25 mouse cellular contexts compared by ENCODE assay signal in the genomic region with DNA sequence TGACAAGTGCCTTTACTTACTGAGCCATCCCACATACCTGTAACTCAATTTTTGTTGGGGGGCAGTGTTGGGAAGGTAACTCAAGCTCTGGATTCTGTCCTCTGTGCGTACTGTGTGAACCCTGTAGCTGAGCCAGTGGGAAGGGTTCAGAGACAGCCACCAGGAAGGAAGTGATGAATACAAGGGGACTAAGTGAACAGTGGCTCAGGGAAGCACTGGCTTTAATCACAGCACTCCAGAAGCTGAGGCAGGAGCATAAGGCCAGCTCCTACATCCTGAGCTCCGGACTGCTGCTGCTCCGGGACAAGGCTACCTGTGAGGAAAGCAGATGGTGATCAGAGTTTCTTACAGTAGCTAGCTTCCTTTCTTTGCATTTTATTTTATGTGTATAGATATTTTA. TPM values are rescaled to one million over a fixed set of nuclear protein-coding genes. Genes with fewer than 3 reads are reported as not detected.
A peak's percentile ranks its signal among the peaks of the same experiment; 100 is the strongest.
DNase-seq lines count a peak whose midpoint lies in the region; ATAC-seq and TF ChIP-seq lines count a peak whose summit lies in the region.
"Had no signal": no experiment of that assay in that cellular context is flagged by ENCODE, and none has a peak within 500 bp of the region (broad histone marks: within the 10 kb centered on the region; RNA-seq: fewer than 3 reads in every experiment).

No protein-coding gene starts in this region.

- DNase-seq in forebrain, embryonic 10.5 days (ENCODE audit: extremely low spot score, low spot score): no peak
- DNase-seq in kidney, postnatal 25 days: no peak
- DNase-seq in midbrain, embryonic 14.5 days: no peak
- DNase-seq in midbrain, postnatal 0 days (ENCODE audit: low spot score): no peak
- no peak for DNase-seq in urinary bladder, adult 18-20 months (ENCODE audit: low spot score in 2 of 2)
- DNase-seq: adrenal gland, postnatal 14 days; cerebellum, adult 11-12 months; cerebellum, adult 9-11 months; embryo, embryonic 11 days; gastrocnemius, postnatal 10 days; heart, postnatal 4 days; kidney, postnatal 14 days; liver, postnatal 0 days; lung, postnatal 36 days; right cerebral cortex, postnatal 25 days; spleen, adult 18-20 months had no signal

- H3K27ac ChIP-seq in forebrain, embryonic 15.5 days (replicated peaks): peak overlapping the region; percentile 34; the same call in 1 of the 2 replicates
- no peak overlapping the region for H3K27ac ChIP-seq in forebrain, embryonic 10.5 days
- peak overlapping the region; percentile 48; the same call in 1 of the 2 replicates for H3K27ac ChIP-seq in kidney, embryonic 16.5 days (ENCODE audit: low read length)
- H3K27ac ChIP-seq in midbrain, embryonic 14.5 days (replicated peaks; ENCODE audit: low read depth, low read length): 0 out of 2 replicates have a peak overlapping the region, but pooled peaks have one; percentile 38
- no peak overlapping the region for H3K27ac ChIP-seq in midbrain, postnatal 0 days (ENCODE audit: low read depth, low read length)
- H3K27ac ChIP-seq: embryonic facial prominence, embryonic 12.5 days; heart, embryonic 10.5 days; left cerebral cortex, adult 2 months; limb, embryonic 12.5 days; neural tube, embryonic 15.5 days had no signal

- H3K9ac ChIP-seq in forebrain, embryonic 15.5 days (replicated peaks): no peak overlapping the region
- no peak overlapping the region for H3K9ac ChIP-seq in kidney, embryonic 16.5 days (replicated peaks; ENCODE audit: low read length)
- no peak overlapping the region for H3K9ac ChIP-seq in midbrain, embryonic 14.5 days (replicated peaks; ENCODE audit: low read length)
- H3K9ac ChIP-seq in midbrain, postnatal 0 days (replicated peaks; ENCODE audit: low read length, poor library complexity, severe bottlenecking): no peak overlapping the region
- H3K9ac ChIP-seq: embryonic facial prominence, embryonic 12.5 days; hindbrain, embryonic 13.5 days; limb, embryonic 12.5 days; liver, postnatal 0 days; neural tube, embryonic 15.5 days had no signal

- H3K4me3 ChIP-seq in forebrain, embryonic 15.5 days: no peak overlapping the region
- H3K4me3 ChIP-seq in forebrain, embryonic 10.5 days: no peak overlapping the region
- H3K4me3 ChIP-seq in kidney, embryonic 16.5 days (ENCODE audit: low read length): no peak overlapping the region
- H3K4me3 ChIP-seq in midbrain, embryonic 14.5 days (replicated peaks; ENCODE audit: low read depth, low read length): no peak overlapping the region
- H3K4me3 ChIP-seq in midbrain, postnatal 0 days (ENCODE audit: low read depth, low read length): no peak overlapping the region
- H3K4me3 ChIP-seq: embryonic facial prominence, embryonic 12.5 days; heart, embryonic 10.5 days; hindbrain, embryonic 13.5 days; left cerebral cortex, adult 2 months; limb, embryonic 12.5 days; neural tube, embryonic 15.5 days had no signal

- no peaks in the 10 kb centered on the region for H3K9me3 ChIP-seq in forebrain, embryonic 15.5 days
- H3K9me3 ChIP-seq in forebrain, embryonic 10.5 days: no peaks in the 10 kb centered on the region
- H3K9me3 ChIP-seq in kidney, embryonic 16.5 days (ENCODE audit: low read length): no peaks in the 10 kb centered on the region
- H3K9me3 ChIP-seq in midbrain, embryonic 14.5 days (ENCODE audit: control insufficient read depth, low read length): no peaks in the 10 kb centered on the region
- H3K9me3 ChIP-seq in midbrain, postnatal 0 days (ENCODE audit: low read length): no peaks in the 10 kb centered on the region
- H3K9me3 ChIP-seq: embryonic facial prominence, embryonic 12.5 days; heart, embryonic 10.5 days; hindbrain, embryonic 13.5 days; limb, embryonic 12.5 days; neural tube, embryonic 15.5 days had no signal

- 87% methylated on average over 3 of the region's 3 CpGs for WGBS in forebrain, embryonic 15.5 days
- WGBS in forebrain, embryonic 10.5 days: 91% methylated on average over 3 of the region's 3 CpGs
- whole genome bisulfite sequencing in kidney, embryonic 16.5 days: 71% methylated on average over 3 of the region's 3 CpGs
- WGBS in midbrain, embryonic 14.5 days: 94% methylated on average over 3 of the region's 3 CpGs
- WGBS in midbrain, postnatal 0 days: 91% methylated on average over 3 of the region's 3 CpGs

- ATAC-seq in forebrain, embryonic 15.5 days (replicated peaks): no peak
- ATAC-seq in kidney, embryonic 16.5 days (ENCODE audit: low FRiP score, low TSS enrichment): no peak
- no peak for ATAC-seq in midbrain, embryonic 14.5 days (ENCODE audit: low FRiP score, low TSS enrichment)
- no peak for ATAC-seq in midbrain, postnatal 0 days (ENCODE audit: low FRiP score)
- ATAC-seq: intestine, embryonic 16.5 days; liver, postnatal 0 days had no signal

- no peaks in the 10 kb centered on the region for H3K27me3 ChIP-seq in forebrain, embryonic 15.5 days
- no peaks in the 10 kb centered on the region for H3K27me3 ChIP-seq in forebrain, embryonic 10.5 days (ENCODE audit: poor library complexity, severe bottlenecking)
- no peaks in the 10 kb centered on the region for H3K27me3 ChIP-seq in kidney, embryonic 16.5 days (ENCODE audit: insufficient read depth, low read length)
- no peaks in the 10 kb centered on the region for H3K27me3 ChIP-seq in midbrain, embryonic 14.5 days (ENCODE audit: control insufficient read depth, insufficient read depth, low read length)
- H3K27me3 ChIP-seq in midbrain, postnatal 0 days (ENCODE audit: insufficient read depth, low read length): no peaks in the 10 kb centered on the region
- H3K27me3 ChIP-seq: embryonic facial prominence, embryonic 12.5 days; hindbrain, embryonic 13.5 days; limb, embryonic 12.5 days; neural tube, embryonic 15.5 days had no signal

- TF ChIP-seq CTCF in midbrain, postnatal 0 days (IDR thresholded peaks at IDR 0.05): no peak

- no peaks in the 10 kb centered on the region for H3K36me3 ChIP-seq in forebrain, embryonic 15.5 days
- H3K36me3 ChIP-seq in forebrain, embryonic 10.5 days (replicated peaks): no peaks in the 10 kb centered on the region
- H3K36me3 ChIP-seq in kidney, embryonic 16.5 days (ENCODE audit: insufficient read depth, low read length): no peaks in the 10 kb centered on the region
- H3K36me3 ChIP-seq in midbrain, embryonic 14.5 days (ENCODE audit: control insufficient read depth, insufficient read depth, low read length): no peaks in the 10 kb centered on the region
- H3K36me3 ChIP-seq in midbrain, postnatal 0 days (ENCODE audit: insufficient read depth, low read length): no peaks in the 10 kb centered on the region
- H3K36me3 ChIP-seq: embryonic facial prominence, embryonic 12.5 days; heart, embryonic 10.5 days; hindbrain, embryonic 13.5 days; limb, embryonic 12.5 days; neural tube, embryonic 15.5 days had no signal

- peaks cover 48% of the 10 kb centered on the region for H3K4me1 ChIP-seq in forebrain, embryonic 15.5 days
- H3K4me1 ChIP-seq in forebrain, embryonic 10.5 days: peaks cover 39% of the 10 kb centered on the region
- H3K4me1 ChIP-seq in kidney, embryonic 16.5 days (ENCODE audit: insufficient read depth, low read length): peaks cover 54% of the 10 kb centered on the region
- peaks cover 33% of the 10 kb centered on the region for H3K4me1 ChIP-seq in midbrain, embryonic 14.5 days (ENCODE audit: control insufficient read depth, insufficient read depth, low read length)
- H3K4me1 ChIP-seq in midbrain, postnatal 0 days (ENCODE audit: insufficient read depth, low read length): peaks cover 23% of the 10 kb centered on the region

- H3K4me2 ChIP-seq in forebrain, embryonic 15.5 days (replicated peaks): no peak overlapping the region
- H3K4me2 ChIP-seq in kidney, embryonic 16.5 days (replicated peaks; ENCODE audit: low read depth, low read length): no peak overlapping the region
- H3K4me2 ChIP-seq in midbrain, embryonic 14.5 days (ENCODE audit: low read length): no peak overlapping the region
- no peak overlapping the region for H3K4me2 ChIP-seq in midbrain, postnatal 0 days (ENCODE audit: low read depth, low read length, poor library complexity, severe bottlenecking)
- H3K4me2 ChIP-seq: embryonic facial prominence, embryonic 12.5 days; hindbrain, embryonic 13.5 days; limb, embryonic 12.5 days; neural tube, embryonic 15.5 days had no signal

RNA-seq across cellular contexts. Expression of gene Ncoa3, which starts 31.6 kb away (rescaled TPM):
- 9.7 and 10.3 TPM in 2 replicates for polyA plus RNA-seq in forebrain, embryonic 15.5 days (2015; fragmentation: Nextera tagmentation; extraction: Ambion mirVana)
- 14.3 and 15.7 TPM in 2 replicates for polyA plus RNA-seq in forebrain, embryonic 10.5 days (2016; fragmentation: Nextera tagmentation; extraction: Ambion mirVana)
- polyA plus RNA-seq in kidney, embryonic 16.5 days (2015; fragmentation: Nextera tagmentation; extraction: Ambion mirVana): 19.1 and 22.8 TPM in 2 replicates
- polyA plus RNA-seq in midbrain, embryonic 14.5 days (2014; fragmentation: Nextera tagmentation; extraction: Ambion mirVana): 15.3 and 18.2 TPM in 2 replicates
- total RNA-seq in midbrain, postnatal 0 days (2014; rRNA removed): 40.8 and 40.9 TPM in 2 replicates
- 12.6 and 14.9 TPM in 2 replicates for polyA plus RNA-seq in midbrain, postnatal 0 days (2015; fragmentation: Nextera tagmentation; extraction: Ambion mirVana)

Comparison
In these comparisons a context has a peak if more than half of its experiments do, and no peak if none do; other contexts are left out.
1. H3K27ac ChIP-seq: peak in forebrain, embryonic 15.5 days (single experiment), kidney, embryonic 16.5 days (single experiment) and midbrain, embryonic 14.5 days (single experiment); none in forebrain, embryonic 10.5 days (single experiment) and midbrain, postnatal 0 days (single experiment).